Comparison of ENCODE assay signal across 20 mouse cellular contexts in the genomic region with DNA sequence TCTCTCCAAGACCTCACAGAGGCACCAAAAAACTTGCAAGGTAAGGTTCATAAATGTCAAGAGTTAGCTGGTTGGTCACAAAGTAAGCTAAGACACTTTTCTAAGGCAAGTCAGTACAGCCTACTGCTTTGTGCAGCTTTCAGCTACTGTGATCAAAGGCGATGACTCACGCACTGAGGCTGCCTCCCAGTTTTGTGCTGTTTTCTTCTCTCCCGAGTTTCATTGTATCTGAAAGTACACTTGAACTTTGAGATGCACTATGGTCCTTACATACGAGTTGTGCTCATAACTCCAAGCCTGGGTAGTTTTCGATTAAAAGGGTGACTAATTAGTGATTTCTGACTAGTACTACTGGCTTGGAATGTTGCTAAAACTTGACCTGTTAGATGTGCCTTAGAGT. TPM values are rescaled to one million over a fixed set of nuclear protein-coding genes. Genes with fewer than 3 reads are reported as not detected.
DNase-seq lines count a peak whose midpoint lies in the region; ATAC-seq and TF ChIP-seq lines count a peak whose summit lies in the region.
"Had no signal": no experiment of that assay in that cellular context is flagged by ENCODE, and none has a peak within 500 bp of the region (broad histone marks: within the 10 kb centered on the region; RNA-seq: fewer than 3 reads in every experiment).

No protein-coding gene starts in this region.

- WGBS in embryonic facial prominence, embryonic 14.5 days, result 69% methylated on average over 5 of the region's 5 CpGs
- 78% methylated on average over 5 of the region's 5 CpGs for WGBS in embryonic facial prominence, embryonic 10.5 days
- WGBS in intestine, embryonic 15.5 days, result 57% methylated on average over 5 of the region's 5 CpGs
- 44% methylated on average over 5 of the region's 5 CpGs for WGBS in stomach, postnatal 0 days

- no peak overlapping the region for H3K4me2 ChIP-seq in embryonic facial prominence, embryonic 14.5 days (ENCODE audit: low read depth, low read length)
- no peak overlapping the region for H3K4me2 ChIP-seq in intestine, embryonic 15.5 days (replicated peaks)
- H3K4me2 ChIP-seq in stomach, postnatal 0 days (replicated peaks; ENCODE audit: low read depth), result no peak overlapping the region
- H3K4me2 ChIP-seq: hindbrain, embryonic 13.5 days; liver, embryonic 11.5 days; lung, embryonic 14.5 days; midbrain, embryonic 15.5 days had no signal

- no peaks in the 10 kb centered on the region for H3K4me1 ChIP-seq in embryonic facial prominence, embryonic 14.5 days (ENCODE audit: control insufficient read depth, insufficient read depth, low read length)
- no peaks in the 10 kb centered on the region for H3K4me1 ChIP-seq in embryonic facial prominence, embryonic 10.5 days
- H3K4me1 ChIP-seq in intestine, embryonic 15.5 days (replicated peaks), result no peaks in the 10 kb centered on the region
- no peaks in the 10 kb centered on the region for H3K4me1 ChIP-seq in stomach, postnatal 0 days (replicated peaks; ENCODE audit: control insufficient read depth, insufficient read depth)
- H3K4me1 ChIP-seq: hindbrain, embryonic 13.5 days; midbrain, embryonic 15.5 days had no signal

- no peak overlapping the region for H3K9ac ChIP-seq in embryonic facial prominence, embryonic 14.5 days (ENCODE audit: low read depth, low read length)
- H3K9ac ChIP-seq in intestine, embryonic 15.5 days, result no peak overlapping the region
- H3K9ac ChIP-seq in stomach, postnatal 0 days (ENCODE audit: low read length), result no peak overlapping the region
- H3K9ac ChIP-seq: hindbrain, embryonic 13.5 days; lung, embryonic 14.5 days; midbrain, embryonic 15.5 days had no signal

- TF ChIP-seq EP300 in stomach, postnatal 0 days (optimal IDR thresholded peaks at IDR 0.05), result no peak

- no peaks in the 10 kb centered on the region for H3K27me3 ChIP-seq in embryonic facial prominence, embryonic 14.5 days (replicated peaks; ENCODE audit: control insufficient read depth, insufficient read depth, low read length)
- H3K27me3 ChIP-seq in embryonic facial prominence, embryonic 10.5 days (replicated peaks; ENCODE audit: low read depth, poor library complexity, severe bottlenecking), result peaks cover 19% of the 10 kb centered on the region
- no peaks in the 10 kb centered on the region for H3K27me3 ChIP-seq in intestine, embryonic 15.5 days (replicated peaks)
- no peaks in the 10 kb centered on the region for H3K27me3 ChIP-seq in stomach, postnatal 0 days (ENCODE audit: control insufficient read depth, insufficient read depth, low read length)
- H3K27me3 ChIP-seq: midbrain, embryonic 15.5 days had no signal

- peak; percentile 39 for DNase-seq in embryonic facial prominence, embryonic 14.5 days (ENCODE audit: low spot score)
- DNase-seq in embryonic facial prominence, embryonic 10.5 days (ENCODE audit: low spot score), result no peak
- DNase-seq in urinary bladder, postnatal 14 days (ENCODE audit: low spot score), result peak; percentile 55
- DNase-seq in urinary bladder, adult 2 months (ENCODE audit: low spot score), result no peak
- DNase-seq in stomach, postnatal 0 days (ENCODE audit: low spot score), result peak; percentile 65
- DNase-seq in gastrocnemius, postnatal 4 days (ENCODE audit: low spot score in 2 of 2), result no peak
- DNase-seq in left cerebral cortex, adult 8-10 months (ENCODE audit: low spot score in 2 of 2), result no peak
- DNase-seq: cerebellum, postnatal 10 days; heart, adult 2 months; kidney, postnatal 14 days; layer of hippocampus, postnatal 36 days; left cerebral cortex, postnatal 4 days; lung, embryonic 14.5 days; right cerebral cortex, postnatal 25 days had no signal

- H3K4me3 ChIP-seq in embryonic facial prominence, embryonic 14.5 days (ENCODE audit: low read depth, low read length), result no peak overlapping the region
- no peak overlapping the region for H3K4me3 ChIP-seq in embryonic facial prominence, embryonic 10.5 days
- no peak overlapping the region for H3K4me3 ChIP-seq in intestine, embryonic 15.5 days (replicated peaks)
- no peak overlapping the region for H3K4me3 ChIP-seq in stomach, postnatal 0 days (ENCODE audit: low read depth, low read length)
- H3K4me3 ChIP-seq: heart, adult 2 months; hindbrain, embryonic 13.5 days; midbrain, embryonic 15.5 days had no signal

- H3K36me3 ChIP-seq in embryonic facial prominence, embryonic 14.5 days (ENCODE audit: control insufficient read depth, insufficient read depth, low read length), result no peaks in the 10 kb centered on the region
- H3K36me3 ChIP-seq in embryonic facial prominence, embryonic 10.5 days (replicated peaks), result no peaks in the 10 kb centered on the region
- no peaks in the 10 kb centered on the region for H3K36me3 ChIP-seq in intestine, embryonic 15.5 days
- H3K36me3 ChIP-seq in stomach, postnatal 0 days (ENCODE audit: control insufficient read depth, insufficient read depth, low read length), result no peaks in the 10 kb centered on the region
- H3K36me3 ChIP-seq: hindbrain, embryonic 13.5 days; midbrain, embryonic 15.5 days had no signal

- no peak overlapping the region for H3K27ac ChIP-seq in embryonic facial prominence, embryonic 14.5 days (replicated peaks; ENCODE audit: low read depth, low read length)
- H3K27ac ChIP-seq in embryonic facial prominence, embryonic 10.5 days (replicated peaks), result no peak overlapping the region
- H3K27ac ChIP-seq in intestine, embryonic 15.5 days, result no peak overlapping the region
- H3K27ac ChIP-seq in stomach, postnatal 0 days (replicated peaks), result peak overlapping the region; percentile 81
- H3K27ac ChIP-seq: heart, adult 2 months; hindbrain, embryonic 13.5 days; midbrain, embryonic 15.5 days had no signal

- no peaks in the 10 kb centered on the region for H3K9me3 ChIP-seq in embryonic facial prominence, embryonic 14.5 days (ENCODE audit: control insufficient read depth, low read length)
- H3K9me3 ChIP-seq in embryonic facial prominence, embryonic 10.5 days, result no peaks in the 10 kb centered on the region
- no peaks in the 10 kb centered on the region for H3K9me3 ChIP-seq in intestine, embryonic 15.5 days
- no peaks in the 10 kb centered on the region for H3K9me3 ChIP-seq in stomach, postnatal 0 days (ENCODE audit: control insufficient read depth, low read length)
- H3K9me3 ChIP-seq: hindbrain, embryonic 13.5 days; midbrain, embryonic 15.5 days had no signal

- ATAC-seq in embryonic facial prominence, embryonic 14.5 days (ENCODE audit: low read depth), result 0 out of 2 replicates have a peak, but pooled peaks have one; percentile 33
- ATAC-seq in intestine, embryonic 15.5 days, result peak; percentile 84
- peak; percentile 92 for ATAC-seq in stomach, postnatal 0 days (ENCODE audit: low FRiP score, low TSS enrichment)
- ATAC-seq: midbrain, embryonic 15.5 days had no signal

- TF ChIP-seq CTCF in stomach, postnatal 0 days (IDR thresholded peaks at IDR 0.05; ENCODE audit: low read depth), result no peak

RNA-seq across cellular contexts. Expression of gene Phactr2, which starts 7.3 kb away (rescaled TPM):
- polyA plus RNA-seq in embryonic facial prominence, embryonic 14.5 days (2014; fragmentation: Nextera tagmentation; extraction: Ambion mirVana), result 37.8 and 39.9 TPM in 2 replicates
- polyA plus RNA-seq in embryonic facial prominence, embryonic 10.5 days (2016; fragmentation: Nextera tagmentation; extraction: Ambion mirVana), result 16.8 and 18.3 TPM in 2 replicates
- polyA plus RNA-seq in urinary bladder, adult 2 months (2012; rRNA removed), result 13.9 and 20.8 TPM in 2 replicates
- 17.5 and 18.7 TPM in 2 replicates for polyA plus RNA-seq in intestine, embryonic 15.5 days (2015; fragmentation: Nextera tagmentation; extraction: Ambion mirVana)
- 16.8 and 19.6 TPM in 2 replicates for polyA plus RNA-seq in stomach, postnatal 0 days (2015; fragmentation: Nextera tagmentation; extraction: Ambion mirVana)
- total RNA-seq in gastrocnemius, postnatal 4 days (2021), result 10 to 100 TPM; 75.0 to 78.7 TPM
- 10 to 100 TPM; 23.1 to 26.1 (median 24.9) TPM for total RNA-seq in left cerebral cortex, adult 8-10 months (2022)
- total RNA-seq: MEL had no signal
- polyA plus RNA-seq: C2C12 had no signal

RNA-seq across cellular contexts. Expression of gene Fuca2, which starts 32.4 kb away (rescaled TPM):
- polyA plus RNA-seq in embryonic facial prominence, embryonic 14.5 days (2014; fragmentation: Nextera tagmentation; extraction: Ambion mirVana), result 63.4 and 64.3 TPM in 2 replicates
- polyA plus RNA-seq in embryonic facial prominence, embryonic 10.5 days (2016; fragmentation: Nextera tagmentation; extraction: Ambion mirVana), result 27.0 and 27.1 TPM in 2 replicates
- 73.4 and 76.8 TPM in 2 replicates for polyA plus RNA-seq in urinary bladder, adult 2 months (2012; rRNA removed)
- polyA plus RNA-seq in intestine, embryonic 15.5 days (2015; fragmentation: Nextera tagmentation; extraction: Ambion mirVana), result 134 and 140 TPM in 2 replicates
- 97.3 and 100 TPM in 2 replicates for polyA plus RNA-seq in stomach, postnatal 0 days (2015; fragmentation: Nextera tagmentation; extraction: Ambion mirVana)
- 10 to 100 TPM; 24.4 to 26.4 TPM for total RNA-seq in gastrocnemius, postnatal 4 days (2021)
- total RNA-seq in left cerebral cortex, adult 8-10 months (2022), result 10 to 100 TPM; 44.0 to 49.2 (median 48.1) TPM

Comparison
In these comparisons a context has a peak if more than half of its experiments do, and no peak if none do; other contexts are left out.
1. DNase-seq: peak in embryonic facial prominence, embryonic 14.5 days (single experiment), urinary bladder, postnatal 14 days (single experiment) and stomach, postnatal 0 days (single experiment); none in embryonic facial prominence, embryonic 10.5 days (single experiment), urinary bladder, adult 2 months (single experiment), gastrocnemius, postnatal 4 days (0 of 2) and left cerebral cortex, adult 8-10 months (0 of 2).
2. ATAC-seq: peak in every context shown above with its lines; median percentile 92 in stomach, postnatal 0 days; 84 in intestine, embryonic 15.5 days; 33 in embryonic facial prominence, embryonic 14.5 days.